Mouse (Mus musculus): Measurements from ENCODE around the gene Mbd3.
A peak's percentile ranks its signal among the peaks of the same experiment; 100 is the strongest.

Gene Mbd3

DNA sequence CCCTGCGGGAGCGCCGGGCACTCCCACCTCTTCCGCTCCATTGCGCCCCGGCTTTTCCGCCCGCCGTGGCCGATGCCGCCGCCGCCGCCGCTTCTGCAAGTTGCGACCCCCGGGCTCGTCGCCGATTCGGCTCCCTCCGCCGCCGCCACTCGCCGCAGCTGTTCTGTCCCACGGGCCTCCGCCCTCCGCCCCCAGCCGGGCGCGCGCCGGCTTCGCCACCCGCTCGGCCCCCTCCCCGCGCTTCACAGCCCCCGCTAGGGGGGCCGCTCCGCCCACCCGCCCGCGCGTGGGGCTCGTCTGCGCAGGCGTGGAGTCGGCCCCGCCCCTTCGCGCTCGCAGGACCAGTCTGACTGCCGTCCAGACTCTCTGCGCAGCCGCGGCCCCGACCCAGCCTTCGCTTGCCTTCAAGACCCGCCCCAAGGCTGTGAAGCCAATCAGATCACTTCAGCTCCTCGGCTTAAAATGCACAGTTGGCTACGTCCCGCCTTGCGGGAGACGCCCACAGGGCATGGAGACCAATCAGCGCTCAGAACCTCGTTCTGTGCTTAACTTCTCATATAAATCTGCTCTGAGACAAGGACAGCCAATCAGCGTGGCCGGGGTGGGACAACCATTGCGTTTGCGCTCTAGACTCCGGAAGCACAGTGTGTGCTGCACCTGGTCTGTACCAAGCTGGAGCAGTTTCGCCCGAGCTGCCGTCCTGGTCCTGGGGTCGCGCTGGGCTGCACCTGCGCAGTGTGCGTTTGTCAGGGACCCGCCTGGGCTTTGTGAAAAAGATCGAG is at the start of gene Mbd3:
Gene Mbd3, minus strand, starts transcription at position 360 of the 782 bp plus-strand sequence.
- DNase-seq (ENCODE audit: low spot score) = peak; percentile 97

DNA sequence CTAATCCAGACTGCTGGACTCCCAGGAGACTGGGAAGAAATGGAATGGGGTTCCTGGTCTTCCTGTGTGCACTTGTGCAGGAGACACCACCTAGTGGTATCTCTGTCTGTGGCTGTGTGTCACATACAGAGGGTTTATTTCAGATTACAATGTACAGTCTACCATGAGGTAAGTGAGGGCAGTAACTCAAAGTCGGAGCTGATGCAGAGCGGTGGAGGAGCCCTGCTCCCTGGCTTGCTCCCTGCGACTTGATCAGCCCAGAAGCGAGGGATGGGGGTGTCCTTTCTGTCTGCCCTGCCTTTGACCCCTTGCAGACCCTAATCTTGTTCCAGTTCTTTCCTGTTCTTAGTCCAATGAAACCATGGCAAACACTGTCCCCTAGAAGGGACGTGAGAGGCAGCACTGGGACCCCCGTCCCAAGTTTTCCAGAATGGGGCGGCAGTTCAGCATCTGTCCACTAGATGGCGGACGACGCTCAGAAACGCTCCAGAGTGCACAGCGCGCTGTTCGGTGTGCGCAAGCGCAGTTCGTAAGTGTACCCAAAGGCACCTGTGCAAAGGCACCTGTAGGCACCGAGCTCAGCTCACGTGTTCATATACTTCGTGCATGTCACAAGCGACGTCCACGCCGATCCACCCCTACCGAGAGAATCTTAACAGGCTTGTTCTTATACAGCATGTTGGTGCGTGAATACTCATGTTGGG is 46.7 kb upstream of the Mbd3 start:
- DNase-seq (ENCODE audit: low spot score) = peak; percentile 70

GRCm38 (mm10) chr10:80445052-80445451 is 45.7 kb upstream of the Mbd3 start:
- DNase-seq (ENCODE audit: low spot score) = no peak

GRCm38 (mm10) chr10:80444339-80445045 is 45.1 kb upstream of the Mbd3 start:
- DNase-seq (ENCODE audit: low spot score) = no peak

- DNase-seq (ENCODE audit: low spot score) = no peak
Measured at GRCm38 (mm10) chr10:80443575-80444278, 44.4 kb upstream of the Mbd3 start.

- DNase-seq (ENCODE audit: low spot score) = no peak
Measured at GRCm38 (mm10) chr10:80442989-80443388, 43.6 kb upstream of the Mbd3 start.

DNA sequence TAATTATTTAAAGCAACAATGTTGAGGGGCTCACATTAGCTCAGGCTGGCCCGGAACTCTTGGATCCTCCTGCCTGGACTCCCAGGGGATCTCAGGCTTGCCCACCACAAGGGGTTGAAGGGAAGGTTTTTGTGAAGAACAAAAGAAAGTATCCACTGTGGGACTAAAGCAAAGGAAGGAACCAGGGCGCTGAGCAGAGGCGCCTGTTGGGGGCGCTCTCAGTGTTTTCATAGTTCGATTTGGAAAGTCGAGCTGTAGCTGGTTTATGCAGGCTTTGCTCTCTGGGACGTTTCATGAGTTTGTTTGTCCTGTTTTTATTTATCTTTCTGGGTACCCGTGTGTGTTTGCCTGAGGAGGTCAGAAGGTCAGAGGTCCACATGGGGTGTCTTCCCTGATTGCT is 42.2 kb upstream of the Mbd3 start:
- DNase-seq (ENCODE audit: low spot score) = no peak

DNA sequence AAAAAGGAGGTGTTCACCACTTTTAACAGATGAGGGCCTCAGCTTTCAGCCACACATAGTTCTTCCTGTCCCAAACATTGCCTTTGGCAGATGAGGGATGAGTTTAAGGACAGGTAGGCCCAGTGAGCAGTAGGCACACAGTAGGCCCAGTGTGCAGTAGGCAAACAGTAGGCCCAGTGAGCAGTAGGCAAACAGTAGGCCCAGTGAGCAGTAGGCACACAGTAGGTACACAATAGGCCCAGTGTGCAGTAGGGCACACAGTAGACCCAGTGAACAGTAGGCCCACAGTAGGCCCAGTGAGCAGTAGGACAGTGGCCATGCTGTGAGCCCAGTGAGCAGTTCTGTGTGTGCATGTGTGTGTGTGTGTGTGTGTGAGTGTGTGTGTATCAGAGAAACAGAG is 40.7 kb upstream of the Mbd3 start:
- DNase-seq (ENCODE audit: low spot score) = no peak

- DNase-seq (ENCODE audit: low spot score) = no peak
Measured at GRCm38 (mm10) chr10:80437973-80438372, 38.6 kb upstream of the Mbd3 start.

DNA sequence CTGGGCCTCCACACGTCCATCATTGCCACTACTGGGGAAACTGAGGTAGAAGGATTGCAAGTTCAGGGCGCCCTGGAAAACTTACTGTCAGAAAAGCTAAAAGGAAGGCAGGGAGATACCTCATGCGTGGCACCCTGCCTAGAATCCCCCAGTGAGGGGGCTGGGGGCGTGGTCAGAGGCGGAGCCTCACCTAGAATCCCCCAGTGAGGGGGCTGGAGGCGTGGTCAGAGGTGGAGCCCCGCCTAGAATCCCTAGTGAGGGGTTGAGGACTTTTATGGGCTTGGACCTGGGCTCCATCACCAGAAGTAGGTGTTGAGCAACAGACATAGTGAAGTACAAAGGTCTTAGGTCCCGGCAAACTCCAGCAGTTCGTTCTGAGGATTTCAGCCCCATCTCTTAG is 36.9 kb upstream of the Mbd3 start:
- DNase-seq (ENCODE audit: low spot score) = peak; percentile 61

- no peak for DNase-seq (ENCODE audit: low spot score)
Measured at GRCm38 (mm10) chr10:80435764-80436163, 36.4 kb upstream of the Mbd3 start.

- DNase-seq (ENCODE audit: low spot score) = no peak
Measured at GRCm38 (mm10) chr10:80434823-80435222, 35.5 kb upstream of the Mbd3 start.

- DNase-seq (ENCODE audit: low spot score) = no peak
Measured at GRCm38 (mm10) chr10:80434233-80434592, 34.9 kb upstream of the Mbd3 start.

GRCm38 (mm10) chr10:80433513-80434232 is 34.3 kb upstream of the Mbd3 start, which contains the start of gene Tcf3:
Gene Tcf3, minus strand, starts transcription at chr10:80433647.
- peak; percentile 95 for DNase-seq (ENCODE audit: low spot score)

DNA sequence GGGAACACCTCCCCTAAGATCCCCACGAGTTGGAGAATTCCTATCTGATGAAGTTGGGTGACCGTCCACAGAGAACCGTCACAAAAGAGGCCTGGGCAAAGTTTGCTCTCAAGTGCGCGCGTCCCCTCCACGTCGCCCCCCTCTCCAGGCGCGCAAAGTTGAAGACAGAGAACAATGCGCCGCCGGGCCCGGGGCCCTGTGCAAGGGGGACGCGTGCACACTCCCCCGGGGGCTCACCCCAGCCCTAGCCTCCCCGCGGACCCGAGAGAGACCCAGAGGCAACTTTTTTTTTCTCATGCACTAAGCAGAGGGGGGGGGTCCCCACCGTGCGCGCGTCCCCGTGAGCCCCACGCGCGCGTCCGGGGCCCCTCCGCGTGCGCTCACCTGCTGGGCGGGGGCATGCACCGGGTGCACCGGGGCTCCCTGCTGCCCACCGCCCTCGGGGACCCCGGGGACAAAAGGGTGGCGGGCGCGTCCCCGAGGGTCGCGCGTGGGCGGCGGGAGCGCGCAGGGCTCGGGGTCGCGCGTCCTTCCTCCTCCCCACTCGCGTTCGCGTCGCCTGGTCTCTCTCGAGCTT is 33.7 kb upstream of the Mbd3 start:
- peak; percentile 40 for DNase-seq (ENCODE audit: low spot score)

DNA sequence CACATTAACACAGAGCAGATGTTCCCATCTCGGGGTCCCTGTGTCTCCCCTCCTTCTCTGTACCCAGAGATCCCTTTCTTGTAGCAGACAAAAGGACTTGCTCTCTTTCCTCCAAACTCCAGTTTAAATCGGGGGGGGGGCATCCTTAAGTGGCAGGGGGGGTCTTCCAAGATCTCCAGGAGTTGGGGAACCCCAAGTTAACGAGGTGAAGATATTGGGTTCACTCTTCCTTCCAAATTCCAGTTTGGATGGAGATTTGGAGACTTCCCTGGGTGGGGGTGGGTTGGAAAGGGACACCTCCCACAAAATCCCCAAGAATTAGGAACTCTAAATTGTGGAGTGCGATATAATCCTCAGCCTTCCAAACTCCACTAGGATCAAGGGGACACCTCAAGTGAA is 33.0 kb upstream of the Mbd3 start:
- no peak for DNase-seq (ENCODE audit: low spot score)

DNA sequence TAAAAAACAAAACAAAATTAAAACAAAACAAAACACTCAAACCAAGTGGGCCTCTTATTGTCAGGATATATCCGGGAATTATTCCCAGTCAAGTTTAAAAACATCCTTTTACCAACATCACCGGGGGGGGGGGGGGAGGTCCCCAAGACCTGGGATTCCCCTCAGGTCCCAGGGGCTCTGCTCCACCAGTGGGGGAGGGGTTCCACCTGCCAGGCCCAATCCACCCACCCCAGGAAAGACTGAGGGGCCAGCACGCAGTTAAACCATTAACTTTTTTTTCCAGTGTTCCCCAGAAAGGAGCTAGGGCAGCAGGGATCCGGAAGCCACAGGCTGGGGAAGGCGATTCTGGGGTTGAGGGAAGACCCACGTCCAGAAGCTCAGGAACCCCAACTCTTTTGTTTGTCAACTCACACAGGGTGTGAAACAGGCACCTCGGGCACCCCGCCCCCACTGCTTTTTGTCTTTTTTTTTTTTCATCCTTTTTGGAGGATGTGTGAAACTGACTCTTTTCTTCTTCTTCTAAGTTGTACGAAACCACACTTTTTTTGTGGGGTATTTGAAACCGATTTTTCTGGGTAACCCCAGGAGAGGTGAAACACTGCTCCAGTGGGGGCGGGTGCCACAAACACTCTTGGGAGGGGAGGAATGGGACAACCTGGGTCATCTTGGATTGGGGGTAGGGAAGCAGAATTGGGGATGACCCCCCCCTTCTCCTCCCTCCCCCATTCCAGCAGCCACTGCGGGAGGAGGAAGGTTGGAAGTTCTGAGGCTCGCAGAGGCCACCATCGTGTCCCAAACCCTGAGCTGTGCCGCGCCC is 32.4 kb upstream of the Mbd3 start:
- no peak for DNase-seq (ENCODE audit: low spot score)

DNA sequence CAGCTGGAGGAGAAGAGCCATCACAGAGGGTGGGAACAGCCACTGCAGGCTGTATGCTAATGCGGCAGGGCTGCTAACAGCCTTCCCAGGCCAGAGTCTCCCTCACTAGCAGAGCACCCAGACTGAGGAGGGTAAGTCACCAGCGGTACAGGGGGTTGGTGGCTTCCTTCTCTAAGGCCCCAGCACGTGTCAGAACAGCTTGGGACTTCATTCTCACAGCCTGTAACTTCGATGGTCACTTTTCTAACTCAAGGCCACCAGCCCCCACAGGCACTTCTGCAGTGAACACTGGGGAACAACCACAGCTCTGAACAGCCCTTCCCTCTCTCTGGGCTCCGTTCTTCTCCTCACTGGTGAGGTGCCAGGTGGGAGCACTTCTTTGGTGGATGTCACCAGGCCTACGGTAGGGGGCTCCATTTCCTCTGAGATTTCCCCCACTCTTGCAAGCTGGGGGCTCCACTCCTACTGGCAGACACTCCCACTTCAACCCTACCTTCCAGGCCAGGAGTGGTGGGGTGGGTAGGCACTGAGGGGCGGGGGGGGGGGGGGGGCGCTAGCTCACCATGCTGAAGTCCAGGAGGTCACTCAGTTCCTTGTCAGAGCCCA is 31.1 kb upstream of the Mbd3 start:
- no peak for DNase-seq (ENCODE audit: low spot score)

DNA sequence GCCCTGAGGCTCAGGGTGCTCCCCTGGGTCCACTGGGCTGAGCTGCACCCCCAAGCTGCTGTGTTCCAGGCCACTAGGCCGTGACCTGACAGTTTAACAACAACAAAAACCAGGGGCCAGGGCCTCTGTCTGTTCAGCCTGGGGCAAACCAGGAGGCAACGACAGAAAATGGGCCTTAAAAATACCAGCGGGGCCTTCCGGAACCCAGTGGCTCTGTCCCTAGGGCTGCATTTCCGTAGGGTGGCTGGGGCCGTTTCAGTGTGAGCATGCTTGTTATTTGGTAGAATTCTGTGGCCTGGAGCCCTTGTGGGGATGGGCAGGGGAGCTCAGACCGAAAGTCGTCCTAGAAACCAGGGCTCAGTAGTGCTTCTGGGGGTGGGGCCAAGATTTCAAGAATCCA is 30.4 kb upstream of the Mbd3 start:
- no peak for DNase-seq (ENCODE audit: low spot score)

- no peak for DNase-seq (ENCODE audit: low spot score)
Measured at GRCm38 (mm10) chr10:80425041-80425440, 25.7 kb upstream of the Mbd3 start.
